Mouse (Mus musculus) kidney, embryonic 14.5 days (tissue): ENCODE data around the gene Dnajc5. TPM values are rescaled to one million over a fixed set of nuclear protein-coding genes. Genes with fewer than 3 reads are reported as not detected.

Source experiments
- ATAC-seq: fragments of 200-750 bp; cut with Nextera tagmentation; 2 replicates; pipeline ENCODE4 v1.8.0; 2017; ENCODE audit warnings: moderate number of reproducible peaks, mild to moderate bottlenecking, moderate TSS enrichment, moderate library complexity; ENCODE audit not compliant: low FRiP score, low TSS enrichment
- H3K27ac ChIP-seq: fragments of 300-500 bp; sonication (generic); 2 replicates; pipeline ENCODE4 v1.5.1; 2014; ENCODE audit warnings: low read depth, mild to moderate bottlenecking, low read length, moderate library complexity, mixed read lengths
- H3K27me3 ChIP-seq: fragments of 300-500 bp; sonication (generic); 2 replicates; pipeline ENCODE4 v1.6.1; 2014; ENCODE audit warnings: mild to moderate bottlenecking, low read length; ENCODE audit not compliant: control insufficient read depth, insufficient read depth
- H3K36me3 ChIP-seq: fragments of 300-500 bp; sonication (generic); 2 replicates; pipeline ENCODE4 v1.6.1; 2014; ENCODE audit warnings: low read length, mixed read lengths; ENCODE audit not compliant: control insufficient read depth, insufficient read depth
- H3K4me1 ChIP-seq: fragments of 300-500 bp; sonication (generic); 2 replicates; pipeline ENCODE4 v1.6.1; 2014; ENCODE audit warnings: low read length, mixed read lengths; ENCODE audit not compliant: control insufficient read depth, insufficient read depth
- H3K4me2 ChIP-seq: fragments of 300-500 bp; sonication (generic); replicated peaks from 2 replicates; pipeline ENCODE4 v1.6.1; 2014; ENCODE audit warnings: low read depth, mild to moderate bottlenecking, low read length
- H3K4me3 ChIP-seq: fragments of 300-500 bp; sonication (generic); 2 replicates; pipeline ENCODE4 v1.5.1; 2014; ENCODE audit warnings: mild to moderate bottlenecking, low read length
- H3K9ac ChIP-seq: fragments of 300-500 bp; sonication (generic); 2 replicates; pipeline ENCODE4 v1.6.1; 2014; ENCODE audit warnings: low read depth, mild to moderate bottlenecking, low read length, moderate library complexity
- H3K9me3 ChIP-seq: fragments of 300-500 bp; sonication (generic); 2 replicates; pipeline ENCODE4 v1.6.1; 2016; ENCODE audit warnings: low read length; ENCODE audit not compliant: control insufficient read depth
- WGBS: fragments of 180-500 bp; shearing (Covaris S2); extraction: QIAGEN DNeasy Blood & Tissue Kit; methylation state at CpG from one replicate; pipeline ENCODE4 v1.1.7; 2014; 5-methylcytosine and 5-hydroxymethylcytosine counted together
- polyA plus RNA-seq: library from polyadenylated mRNA; unstranded; fragments of >200 nt; fragmentation: Nextera tagmentation; extraction: Ambion mirVana; gene quantifications from 2 replicates; pipeline ENCODE4 v1.2.1, GENCODE M21; 2014

Dnajc5 gene
- polyA plus RNA-seq, 1 experiment from 2014 or later = 82.2 TPM

GRCm38 (mm10) chr2:181580131-181580772 lies 60.0 kb downstream of the Dnajc5 start:
- H3K4me2 ChIP-seq = peak overlapping the region; percentile 82
- peak overlapping the region; percentile 80; the same call in 1 of the 2 replicates for H3K9ac ChIP-seq
- no peaks in the 10 kb centered on the region for H3K9me3 ChIP-seq
- no peak for ATAC-seq
- peaks cover 28% of the 10 kb centered on the region for H3K4me1 ChIP-seq
- H3K27me3 ChIP-seq = no peaks in the 10 kb centered on the region
- H3K27ac ChIP-seq = peak overlapping the region; percentile 88
- H3K36me3 ChIP-seq = peaks cover 15% of the 10 kb centered on the region
- WGBS = 72% methylated on average over 5 of the region's 5 CpGs
- peak overlapping the region; percentile 57 for H3K4me3 ChIP-seq

- H3K9ac ChIP-seq = peak overlapping the region; percentile 80
- ATAC-seq = peak; percentile 75
- H3K36me3 ChIP-seq = peaks cover 22% of the 10 kb centered on the region
- under 1% methylated on average over 11 of the region's 11 CpGs for WGBS
- peak overlapping the region; percentile 57 for H3K4me3 ChIP-seq
- peak overlapping the region; percentile 82 for H3K4me2 ChIP-seq
- no peaks in the 10 kb centered on the region for H3K27me3 ChIP-seq
- H3K4me1 ChIP-seq = peaks cover 28% of the 10 kb centered on the region
- peak overlapping the region; percentile 88 for H3K27ac ChIP-seq
- no peaks in the 10 kb centered on the region for H3K9me3 ChIP-seq
Observed at GRCm38 (mm10) chr2:181581016-181581401, 60.7 kb downstream of the Dnajc5 start.

- Histone ChIP-seq H3K4me1 (peaks cover 28% of the 10 kb centered on the region), H3K27ac (peak overlapping the region; percentile 88), H3K9ac (peak overlapping the region; percentile 80), H3K9me3 (no peaks in the 10 kb centered on the region), H3K36me3 (peaks cover 28% of the 10 kb centered on the region), H3K4me3 (peak overlapping the region; percentile 57), H3K27me3 (no peaks in the 10 kb centered on the region), H3K4me2 (peak overlapping the region; percentile 82)
- ATAC-seq = peak; percentile 71
- WGBS = under 1% methylated on average over 49 of the region's 49 CpGs
Observed at GRCm38 (mm10) chr2:181581402-181582120, 61.3 kb downstream of the Dnajc5 start.

GRCm38 (mm10) chr2:181582358-181582757 lies 62.1 kb downstream of the Dnajc5 start:
- no peak for ATAC-seq
- Histone ChIP-seq H3K4me1 (peaks cover 28% of the 10 kb centered on the region), H3K9me3 (no peaks in the 10 kb centered on the region), H3K4me2 (peak overlapping the region; percentile 82; the same call in 1 of the 2 replicates), H3K36me3 (peaks cover 36% of the 10 kb centered on the region), H3K9ac (no peak overlapping the region), H3K4me3 (peak overlapping the region; percentile 57; the same call in 1 of the 2 replicates), H3K27ac (no peak overlapping the region), H3K27me3 (no peaks in the 10 kb centered on the region)
- 88% methylated on average over 2 of the region's 2 CpGs for WGBS

GRCm38 (mm10) chr2:181582939-181583338 lies 62.7 kb downstream of the Dnajc5 start:
- no peak overlapping the region for H3K4me3 ChIP-seq
- ATAC-seq = no peak
- H3K4me1 ChIP-seq = peaks cover 28% of the 10 kb centered on the region
- no peak overlapping the region for H3K4me2 ChIP-seq
- H3K9ac ChIP-seq = no peak overlapping the region
- no peaks in the 10 kb centered on the region for H3K27me3 ChIP-seq
- H3K9me3 ChIP-seq = no peaks in the 10 kb centered on the region
- WGBS = 93% methylated on average over 1 of the region's 1 CpGs
- no peak overlapping the region for H3K27ac ChIP-seq
- peaks cover 41% of the 10 kb centered on the region for H3K36me3 ChIP-seq

- no peaks in the 10 kb centered on the region for H3K9me3 ChIP-seq
- no peak overlapping the region for H3K9ac ChIP-seq
- no peak for ATAC-seq
- H3K27ac ChIP-seq = no peak overlapping the region
- WGBS = 89% methylated on average over 3 of the region's 3 CpGs
- peaks cover 48% of the 10 kb centered on the region for H3K36me3 ChIP-seq
- no peak overlapping the region for H3K4me2 ChIP-seq
- no peak overlapping the region for H3K4me3 ChIP-seq
- peaks cover 21% of the 10 kb centered on the region for H3K4me1 ChIP-seq
- no peaks in the 10 kb centered on the region for H3K27me3 ChIP-seq
Observed at GRCm38 (mm10) chr2:181583460-181584257, 63.4 kb downstream of the Dnajc5 start.

- no peak for ATAC-seq
Observed at GRCm38 (mm10) chr2:181584411-181584942, 64.2 kb downstream of the Dnajc5 start, which contains the start of gene Uckl1. Uckl1 (minus strand) TSS chr2:181584892.

GRCm38 (mm10) chr2:181585506-181585905 lies 65.2 kb downstream of the Dnajc5 start:
- 87% methylated on average over 5 of the region's 5 CpGs for WGBS
- H3K27me3 ChIP-seq = no peaks in the 10 kb centered on the region
- no peak overlapping the region for H3K4me2 ChIP-seq
- peaks cover 3% of the 10 kb centered on the region for H3K4me1 ChIP-seq
- no peak for ATAC-seq
- H3K9me3 ChIP-seq = no peaks in the 10 kb centered on the region
- H3K27ac ChIP-seq = no peak overlapping the region
- H3K36me3 ChIP-seq = peaks cover 66% of the 10 kb centered on the region
- no peak overlapping the region for H3K9ac ChIP-seq
- no peak overlapping the region for H3K4me3 ChIP-seq

More at GRCm38 (mm10) chr2:181584411-181584942, 64.2 kb downstream of the Dnajc5 start, which contains the start of gene Uckl1:
- H3K4me3 ChIP-seq = no peak within 1 kb of the TSS
- H3K4me1 ChIP-seq = peaks cover 13% of the 10 kb centered on the region
- no peak within 1 kb of the TSS for H3K4me2 ChIP-seq
- H3K36me3 ChIP-seq = peaks cover 56% of the 10 kb centered on the region
- H3K27me3 ChIP-seq = no peaks in the 10 kb centered on the region
- H3K9ac ChIP-seq = no peak within 1 kb of the TSS
- 96% methylated on average over 4 of the region's 4 CpGs for WGBS
- H3K9me3 ChIP-seq = no peaks in the 10 kb centered on the region
- H3K27ac ChIP-seq = no peak within 1 kb of the TSS
